Mouse (Mus musculus) gastrocnemius, adult 2 months (tissue): Measurements from ENCODE around the gene Mul1. TPM values are rescaled to one million over a fixed set of nuclear protein-coding genes. Genes with fewer than 3 reads are reported as not detected.
"Not testable (repeated sequence)": the region's sequence is repeated elsewhere in the genome, so short reads cannot be mapped to it uniquely, and the experiment has no call there.

Experiments
- DNase-seq: peaks from one replicate; pipeline ENCODE4 v3.0.0; 2022
- H3K27ac ChIP-seq: fragments of 200-600 bp; 2 replicates; pipeline ENCODE4 v1.8.1; 2022; ENCODE audit warnings: mild to moderate bottlenecking
- H3K4me3 ChIP-seq: fragments of 200-600 bp; 2 replicates; pipeline ENCODE4 v1.8.1; 2022; ENCODE audit warnings: mild to moderate bottlenecking, moderate library complexity
- CTCF ChIP-seq: fragments of 200-600 bp; IDR thresholded peaks from 2 replicates; pipeline ENCODE4 v1.8.1; 2022; ENCODE audit warnings: antibody characterized with exemption, mild to moderate bottlenecking, moderate library complexity
- intact Hi-C: fragments of 180-260 bp; cut with DNase I; formaldehyde crosslinking; loops from one replicate; pipeline ENCODE4 v1.15.1; 2025
- total RNA-seq, 2 experiments: library from RNA; stranded (reverse); gene quantifications; 2 replicates each; pipeline ENCODE4 v1.2.3; 2021

Mul1 gene
- total RNA-seq, 2 experiments from 2014 or later, result 37.5 to 45.5 TPM

- no peak overlapping the region for H3K4me3 ChIP-seq
- TF ChIP-seq CTCF, result no peak
- no peak for DNase-seq
- intact Hi-C loops, result no loop called here
- H3K27ac ChIP-seq, result no peak overlapping the region
Observed at GRCm38 (mm10) chr4:138416414-138416813, 18.1 kb upstream of the Mul1 start.

- TF ChIP-seq CTCF, result no peak
- no peak overlapping the region for H3K4me3 ChIP-seq
- intact Hi-C loops, result no loop called here
- no peak for DNase-seq
- no peak overlapping the region for H3K27ac ChIP-seq
Observed at GRCm38 (mm10) chr4:138417882-138418281, 16.6 kb upstream of the Mul1 start.

- Histone ChIP-seq H3K4me3 (no peak overlapping the region), H3K27ac (no peak overlapping the region)
- intact Hi-C loops, result no loop called here
- no peak for DNase-seq
- TF ChIP-seq CTCF, result no peak
Observed at GRCm38 (mm10) chr4:138418340-138418957, 16.0 kb upstream of the Mul1 start.

GRCm38 (mm10) chr4:138425028-138425427 is 9.4 kb upstream of the Mul1 start:
- H3K27ac ChIP-seq, result no peak overlapping the region
- TF ChIP-seq CTCF, result no peak
- no peak for DNase-seq
- H3K4me3 ChIP-seq, result no peak overlapping the region
- intact Hi-C loops, result loop anchor here (5.0 kb wide), 1 partner anchor 48 kb away; no protein-coding TSS in a partner anchor

GRCm38 (mm10) chr4:138425604-138426003 is 8.9 kb upstream of the Mul1 start:
- not testable (repeated sequence) for DNase-seq, H3K4me3 ChIP-seq, H3K27ac ChIP-seq
- intact Hi-C loops, result loop anchor here (2.0 to 5.0 kb wide), 2 partner anchors 48 to 107 kb away; no protein-coding TSS in a partner anchor

- Histone ChIP-seq H3K27ac (peak overlapping the region; percentile 82), H3K4me3 (peak overlapping the region; percentile 44)
- DNase-seq, result peak; percentile 86
- intact Hi-C loops, result loop anchor here (2.0 to 5.0 kb wide), 2 partner anchors 50 to 108 kb away; no protein-coding TSS in a partner anchor
- peak; percentile 90 for TF ChIP-seq CTCF
Observed at GRCm38 (mm10) chr4:138426778-138427705, 7.4 kb upstream of the Mul1 start.

- Histone ChIP-seq H3K27ac (no peak overlapping the region), H3K4me3 (no peak overlapping the region)
- intact Hi-C loops, result loop anchor here (5.0 kb wide), 1 partner anchor 52 kb away; no protein-coding TSS in a partner anchor
- DNase-seq, result no peak
- peak; percentile 58 for TF ChIP-seq CTCF
Observed at GRCm38 (mm10) chr4:138429778-138430177, 4.7 kb upstream of the Mul1 start.

- intact Hi-C loops, result no loop called here
- Histone ChIP-seq H3K4me3 (no peak overlapping the region), H3K27ac (no peak overlapping the region)
- no peak for TF ChIP-seq CTCF
- no peak for DNase-seq
Observed at GRCm38 (mm10) chr4:138431340-138431739, 3.1 kb upstream of the Mul1 start.

GRCm38 (mm10) chr4:138440062-138440461 is 5.6 kb downstream of the Mul1 start:
- intact Hi-C loops, result no loop called here
- Histone ChIP-seq H3K4me3 (no peak overlapping the region), H3K27ac (no peak overlapping the region)
- TF ChIP-seq CTCF, result no peak
- DNase-seq, result no peak

- intact Hi-C loops, result loop anchor here (5.0 kb wide), 1 partner anchor 347 kb away; no protein-coding TSS in a partner anchor
- no peak overlapping the region for H3K27ac ChIP-seq
- no peak for TF ChIP-seq CTCF
- no peak for DNase-seq
- no peak overlapping the region for H3K4me3 ChIP-seq
Observed at GRCm38 (mm10) chr4:138444941-138445340, 10.5 kb downstream of the Mul1 start.

GRCm38 (mm10) chr4:138446981-138447380 is 12.5 kb downstream of the Mul1 start:
- Histone ChIP-seq H3K4me3 (no peak overlapping the region), H3K27ac (no peak overlapping the region)
- intact Hi-C loops, result loop anchor here (1.0 to 5.0 kb wide), 2 partner anchors 115 to 345 kb away; no protein-coding TSS in a partner anchor
- no peak for DNase-seq
- TF ChIP-seq CTCF, result no peak

- peak; percentile 88 for DNase-seq
- peak overlapping the region; percentile 24; the same call in 1 of the 2 replicates for H3K27ac ChIP-seq
- peak; percentile 99 for TF ChIP-seq CTCF
- intact Hi-C loops, result loop anchor here (1.0 to 5.0 kb wide), 2 partner anchors 115 to 345 kb away; no protein-coding TSS in a partner anchor
- H3K4me3 ChIP-seq, result no peak overlapping the region
Observed at GRCm38 (mm10) chr4:138447387-138447786, 12.9 kb downstream of the Mul1 start.
